Mouse (Mus musculus): ENCODE results near the gene Gdi1.

DNA sequence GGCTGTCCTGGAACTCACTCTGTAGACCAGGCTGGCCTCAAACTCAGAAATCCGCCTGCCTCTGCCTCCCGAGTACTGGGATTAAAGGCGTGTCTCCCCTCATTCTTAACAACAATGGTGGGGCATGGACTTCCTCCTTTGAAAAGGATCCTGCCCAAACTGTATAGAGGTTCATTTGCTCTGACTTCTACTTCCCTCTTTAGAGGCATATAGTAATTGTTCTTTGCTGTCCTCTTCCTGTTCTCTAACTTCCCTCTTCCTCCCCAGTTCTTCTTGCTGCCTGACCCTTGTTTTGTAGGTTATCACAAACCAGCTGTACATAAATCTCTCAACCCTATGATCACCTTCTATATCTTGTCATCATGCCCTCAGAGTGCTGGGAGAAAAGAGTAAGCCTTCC is 5.1 kb upstream of the Gdi1 start:
- TF ChIP-seq CTCF (IDR thresholded peaks at IDR 0.05; ENCODE audit: low read depth) (no peak), EP300 (IDR thresholded peaks at IDR 0.05; ENCODE audit: low read depth) (no peak)

All from liver, embryonic 14.5 days (tissue).